Mouse (Mus musculus) T-cell, adult 2 months (primary cell): ENCODE data around the gene Tram2.

Experiments
- DNase-seq: peaks from one replicate; pipeline ENCODE4 v3.0.0; 2022; ENCODE audit warnings: low spot score

Gene Tram2

GRCm38 (mm10) chr1:21010282-21010800, 68.7 kb downstream of the Tram2 start:
- no peak for DNase-seq

DNA sequence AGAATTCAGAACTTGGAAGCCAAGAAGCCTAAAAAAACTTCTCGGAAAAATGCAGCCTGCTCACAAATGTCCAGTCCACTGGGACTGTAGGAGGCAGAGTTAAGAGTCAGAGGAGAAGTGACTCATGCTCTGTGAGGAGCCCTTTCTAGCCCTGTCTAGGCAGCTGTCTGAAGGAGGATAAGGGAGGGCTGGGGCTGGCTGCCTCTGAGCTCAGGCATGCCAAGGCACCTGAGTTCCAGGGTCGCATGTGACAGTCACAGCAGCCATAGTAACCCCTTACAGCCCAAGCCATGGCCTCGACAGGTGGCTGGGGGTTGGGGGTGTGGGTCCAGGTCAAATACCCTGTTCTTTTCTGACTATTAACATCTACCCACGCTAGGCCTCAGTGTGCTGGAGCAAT, 70.1 kb downstream of the Tram2 start:
- DNase-seq: no peak

DNA sequence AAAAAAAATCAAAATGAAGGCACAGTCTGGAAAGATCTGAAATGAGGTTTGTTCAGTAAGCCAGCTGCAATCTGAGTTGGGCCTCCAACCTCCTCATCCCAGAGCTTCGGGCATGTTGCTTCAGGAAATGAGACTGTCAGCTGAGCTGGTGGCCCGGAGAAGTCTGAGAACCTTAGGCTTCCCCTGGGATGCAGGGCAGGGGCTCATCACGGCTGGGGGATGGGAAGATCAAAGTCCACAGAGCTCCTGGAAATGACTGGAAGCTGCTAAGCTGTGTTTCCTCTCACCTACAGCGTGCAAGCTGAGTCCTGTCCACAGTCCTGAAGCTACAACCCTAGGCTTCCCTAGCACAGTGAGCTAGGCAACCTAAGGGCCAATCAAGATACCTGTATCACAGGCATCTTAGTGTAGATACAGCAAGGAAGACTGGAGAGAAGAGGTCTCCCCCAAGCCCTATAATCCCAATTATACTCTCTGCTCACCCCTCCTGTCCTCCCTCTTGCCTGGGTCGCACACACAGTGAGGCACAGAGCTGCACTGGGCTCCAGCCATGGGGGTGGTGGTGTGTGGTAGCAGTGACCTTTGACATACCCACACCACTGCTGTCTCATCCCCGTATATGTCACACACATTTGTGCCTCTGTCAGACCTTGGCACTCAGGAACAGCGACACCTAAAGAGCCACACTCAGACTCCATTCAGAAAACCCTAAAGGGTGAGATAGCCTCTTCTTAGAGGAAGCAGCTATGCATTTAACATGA, 70.9 kb downstream of the Tram2 start:
- DNase-seq: no peak

DNA sequence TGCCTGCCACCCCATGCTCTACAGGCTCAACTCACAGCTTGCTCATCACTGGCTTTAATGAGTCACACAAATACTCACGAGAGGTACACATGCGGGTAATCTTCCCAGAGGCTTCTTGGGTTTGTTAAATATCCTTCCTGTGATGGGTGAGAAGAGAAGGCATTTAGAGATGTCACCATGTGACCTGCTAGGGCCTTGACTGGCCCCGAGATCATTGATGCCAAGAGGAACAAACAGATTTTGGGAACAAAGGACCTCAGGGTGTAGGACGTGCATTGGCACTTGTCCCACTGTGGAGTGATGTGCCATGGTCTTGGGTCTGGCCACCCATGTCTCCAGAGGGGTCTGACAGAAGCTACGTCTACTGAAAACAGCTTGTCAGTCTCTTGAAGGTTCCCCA, 72.3 kb downstream of the Tram2 start:
- no peak for DNase-seq

GRCm38 (mm10) chr1:21004596-21004995, 74.4 kb downstream of the Tram2 start:
- DNase-seq: no peak

- DNase-seq: no peak
Observed at GRCm38 (mm10) chr1:21002246-21003142, 76.5 kb downstream of the Tram2 start.

DNA sequence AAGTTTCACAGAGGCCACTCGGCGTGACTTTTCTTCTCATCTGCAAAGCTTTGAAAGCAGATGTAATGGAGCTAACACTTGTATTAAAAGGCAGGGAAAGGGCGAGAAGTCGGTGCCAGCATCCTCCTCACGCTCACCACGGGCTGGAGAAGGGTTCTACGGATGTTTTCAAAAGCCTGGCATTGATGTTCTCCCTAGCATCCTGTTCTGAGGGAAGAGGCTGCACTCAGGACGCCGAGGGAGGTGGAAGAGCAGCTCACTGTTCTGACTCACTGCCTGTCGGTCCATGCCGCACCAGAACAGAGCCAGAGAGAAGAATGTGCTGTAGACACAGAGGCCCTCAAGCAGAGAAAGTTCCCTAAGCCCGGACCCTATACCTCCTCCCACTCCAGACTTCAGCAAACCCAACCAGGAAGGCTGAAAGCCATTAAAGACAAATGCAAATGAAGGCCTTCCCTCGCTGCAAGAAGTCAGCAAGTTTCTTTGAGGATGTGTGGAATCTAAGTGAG, 81.1 kb downstream of the Tram2 start:
- DNase-seq: no peak

DNA sequence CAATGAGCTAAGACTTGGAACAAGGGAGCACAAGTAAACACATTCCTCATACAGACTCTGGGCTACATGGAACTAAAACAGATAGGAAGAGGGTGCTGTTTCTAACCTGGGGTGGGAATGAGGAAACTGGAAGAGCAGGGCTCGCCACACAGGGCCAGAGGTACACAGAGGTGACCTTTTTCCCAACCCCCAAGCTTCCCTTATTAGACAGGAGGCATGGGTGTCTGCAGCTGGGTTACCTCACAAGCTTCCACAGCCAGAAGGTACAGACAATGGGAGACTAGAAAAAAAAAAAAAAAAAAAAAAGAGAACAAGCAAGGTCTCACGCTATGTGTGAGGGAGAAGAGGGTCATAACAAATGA, 81.7 kb downstream of the Tram2 start:
- DNase-seq: no peak

GRCm38 (mm10) chr1:20996603-20997327, 82.3 kb downstream of the Tram2 start:
- no peak for DNase-seq

DNA sequence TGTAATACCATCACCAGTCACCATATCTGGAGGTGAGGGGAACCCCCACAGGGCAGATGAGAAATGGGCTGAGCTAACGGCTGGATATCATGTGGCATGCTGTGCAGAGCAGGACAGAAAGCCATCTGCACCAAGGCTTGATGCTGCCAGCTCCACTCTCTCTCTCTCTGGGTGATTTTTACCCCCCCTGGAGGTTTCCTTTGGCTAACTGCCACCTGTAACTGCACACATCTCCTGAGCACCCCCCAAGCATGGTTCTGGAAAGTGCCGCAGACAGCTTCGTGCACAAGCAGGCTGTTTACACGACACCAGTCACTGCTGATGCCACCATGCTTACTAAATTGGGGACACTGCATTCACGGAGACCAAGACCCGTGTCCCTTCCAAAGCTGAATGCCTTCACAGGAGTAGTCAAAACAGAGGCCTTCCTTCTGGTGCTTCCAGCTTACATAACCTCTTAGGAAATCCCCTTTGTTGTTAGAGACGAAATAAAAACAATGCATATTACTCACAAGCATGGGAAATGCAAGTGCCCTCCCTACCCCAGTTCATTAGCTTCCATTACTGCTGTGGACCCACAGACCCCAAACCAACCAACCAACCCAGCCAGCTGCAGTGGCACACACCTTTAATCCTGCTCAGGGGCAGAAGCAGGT, 83.6 kb downstream of the Tram2 start:
- no peak for DNase-seq

DNA sequence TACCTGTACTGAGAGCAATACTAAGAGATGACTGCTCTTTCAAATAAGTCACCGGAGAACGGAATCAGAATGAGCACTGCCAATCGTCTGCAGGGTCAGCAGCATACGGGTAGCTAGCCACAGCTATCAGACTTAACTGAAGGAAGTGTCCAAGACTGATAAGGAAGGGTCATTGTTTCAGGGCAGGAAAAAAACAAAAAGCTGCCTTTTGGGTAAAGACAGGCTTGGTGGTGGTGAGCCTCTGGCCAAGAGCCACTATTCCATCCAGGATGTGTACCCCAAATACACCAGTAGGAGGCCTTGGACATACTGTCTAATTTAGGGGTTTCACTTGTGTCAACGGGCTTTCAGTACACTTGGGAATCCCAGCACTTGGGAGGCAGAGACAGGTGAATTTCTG, 84.7 kb downstream of the Tram2 start:
- DNase-seq: no peak

DNA sequence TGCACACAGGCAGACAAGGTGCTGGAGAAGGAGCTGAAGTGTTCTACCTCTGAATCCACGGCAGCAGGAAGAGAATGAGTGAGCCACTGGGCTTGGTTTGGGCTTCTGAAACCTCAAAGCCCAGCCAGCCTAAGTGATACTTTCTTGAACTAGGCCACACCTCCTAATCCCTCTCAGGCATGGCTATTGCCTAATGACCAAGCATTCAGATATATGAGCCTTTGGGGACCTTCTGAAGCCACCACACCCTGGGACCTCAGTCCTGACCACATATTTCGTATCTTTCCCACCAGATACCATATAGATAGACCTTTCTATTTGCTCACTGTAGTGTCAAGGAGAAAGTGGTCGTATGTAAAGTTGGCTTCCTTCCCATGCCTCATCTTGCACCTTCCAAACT, 85.3 kb downstream of the Tram2 start:
- DNase-seq: no peak

GRCm38 (mm10) chr1:20989461-20990083, 89.5 kb downstream of the Tram2 start:
- no peak for DNase-seq

GRCm38 (mm10) chr1:20986378-20987056, 92.5 kb downstream of the Tram2 start:
- DNase-seq: no peak

DNA sequence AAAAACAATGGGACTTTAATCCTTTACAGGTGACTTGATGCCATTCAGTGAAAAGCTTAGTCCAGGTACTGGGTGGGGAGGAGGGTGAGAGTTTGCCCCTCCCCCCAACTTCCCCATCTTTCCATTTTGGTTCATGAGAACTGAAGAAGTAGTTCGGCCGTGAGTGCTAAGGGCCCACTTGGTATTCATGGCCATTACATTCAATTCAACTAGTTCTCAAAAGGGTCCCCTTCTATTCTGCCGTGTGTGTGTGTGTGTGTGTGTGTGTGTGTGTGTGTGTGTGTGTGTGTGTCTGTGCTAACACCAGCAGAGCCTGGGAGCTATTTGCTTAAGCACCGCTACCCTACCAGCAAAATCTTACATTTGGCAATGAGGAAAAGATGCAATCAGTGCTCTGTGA, 94.4 kb downstream of the Tram2 start:
- DNase-seq: no peak

GRCm38 (mm10) chr1:20984103-20984502, 94.9 kb downstream of the Tram2 start:
- no peak for DNase-seq

- DNase-seq: no peak
Observed at GRCm38 (mm10) chr1:20981764-20982163, 97.3 kb downstream of the Tram2 start.

- no peak for DNase-seq
Observed at GRCm38 (mm10) chr1:20980553-20980952, 98.5 kb downstream of the Tram2 start.

DNA sequence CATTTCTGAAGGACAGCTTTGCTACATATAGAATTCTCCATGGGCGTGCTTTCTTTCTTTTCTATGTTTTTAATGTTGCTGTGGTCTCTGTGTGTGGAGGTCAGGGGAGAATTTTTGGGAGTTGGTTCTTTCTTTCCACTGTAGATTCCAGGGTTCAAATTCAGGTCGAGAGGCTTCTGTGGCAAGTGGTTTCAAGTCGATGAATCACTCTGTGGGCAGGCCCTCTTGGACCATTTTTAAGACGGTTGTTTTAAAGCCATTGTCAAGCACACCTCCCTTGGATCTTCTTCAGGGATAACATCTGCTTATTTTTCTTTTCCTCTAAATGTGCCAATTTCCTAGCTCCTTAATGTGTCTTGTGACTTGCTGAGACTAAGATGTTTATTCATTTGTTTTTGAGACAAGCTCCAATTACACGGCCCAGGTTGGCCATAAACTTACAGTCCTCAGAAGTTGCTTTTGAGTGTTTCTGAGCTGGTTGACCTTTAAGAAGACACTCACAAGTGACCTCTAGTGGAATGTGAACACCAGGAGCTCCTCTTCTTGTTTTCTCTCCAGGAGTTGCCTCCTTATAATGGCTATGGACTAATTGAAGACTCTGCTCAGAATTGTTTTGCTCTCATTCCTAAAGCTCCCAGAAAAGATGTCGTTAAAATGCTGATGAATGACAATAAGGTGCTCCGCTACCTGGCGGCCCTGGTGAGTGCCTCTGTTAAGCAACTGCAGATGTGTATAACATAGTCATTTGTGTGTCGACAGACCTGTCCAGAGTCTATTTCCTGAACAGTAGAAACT, 104.5 kb downstream of the Tram2 start:
- DNase-seq: no peak

DNA sequence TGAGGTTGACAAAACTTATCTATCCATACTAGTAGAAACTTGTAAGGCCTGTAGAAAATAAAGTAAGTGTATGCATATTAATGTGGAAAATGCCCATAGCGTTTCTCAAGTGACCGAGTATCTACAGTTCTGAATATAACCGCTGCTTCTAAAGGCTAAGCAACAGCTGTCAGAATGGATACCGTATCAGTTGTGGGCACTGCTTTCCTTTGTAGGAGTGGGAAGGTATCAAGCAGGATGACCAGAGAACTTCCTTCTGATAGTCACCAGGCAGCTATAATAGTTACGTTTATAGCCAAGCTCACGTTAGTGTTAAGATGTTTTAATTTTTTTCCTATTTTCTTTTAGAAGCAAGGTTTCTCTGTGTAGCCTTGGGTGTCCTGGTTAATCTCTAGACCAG, 105.6 kb downstream of the Tram2 start:
- no peak for DNase-seq
